Mouse (Mus musculus): ENCODE measurements around the gene Rsbn1l.

DNA sequence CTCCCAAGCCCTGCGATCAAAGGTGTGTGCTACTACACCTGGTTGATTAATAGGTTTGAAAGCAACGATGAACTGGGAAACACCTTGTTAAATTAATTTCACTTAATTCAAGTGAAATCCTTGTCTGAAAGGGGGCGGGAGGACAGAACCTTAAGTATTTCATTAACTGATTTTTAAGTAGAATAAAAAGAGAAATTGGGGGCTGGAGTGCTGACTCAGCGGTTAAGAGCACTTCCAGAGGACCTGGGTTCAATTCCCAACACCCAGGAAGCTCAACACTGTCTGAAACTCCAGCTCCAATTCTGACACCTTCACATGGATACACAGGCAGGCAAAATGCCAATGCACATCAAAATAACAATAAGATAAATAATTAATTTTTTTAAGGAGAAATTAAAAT lies 37.2 kb downstream of the Rsbn1l start:
- no peak for TF ChIP-seq CTCF (IDR thresholded peaks at IDR 0.05; ENCODE audit: borderline replicate concordance, insufficient read depth, low read depth, low read length)
- no peak for TF ChIP-seq POLR2A (IDR thresholded peaks at IDR 0.05; ENCODE audit: borderline replicate concordance, insufficient read depth, low read length)
